Mouse (Mus musculus) intestine, postnatal 0 days (tissue): ENCODE results near the gene Map3k20. TPM values are rescaled to one million over a fixed set of nuclear protein-coding genes. Genes with fewer than 3 reads are reported as not detected.

Experiments
- ATAC-seq: fragments of 200-750 bp; cut with Nextera tagmentation; 2 replicates; pipeline ENCODE4 v1.8.0; 2017; ENCODE audit warnings: mild to moderate bottlenecking, moderate TSS enrichment, moderate library complexity
- H3K27ac ChIP-seq: fragments of 300-500 bp; sonication (generic); 2 replicates; pipeline ENCODE4 v1.5.1; 2014; ENCODE audit warnings: mild to moderate bottlenecking, low read depth, low read length, moderate library complexity
- H3K27me3 ChIP-seq: fragments of 300-500 bp; sonication (generic); replicated peaks from 2 replicates; pipeline ENCODE4 v1.6.1; 2014; ENCODE audit warnings: low read length, mixed read lengths; ENCODE audit not compliant: control insufficient read depth, insufficient read depth
- H3K36me3 ChIP-seq: fragments of 300-500 bp; sonication (generic); 2 replicates; pipeline ENCODE4 v1.6.1; 2014; ENCODE audit warnings: mild to moderate bottlenecking, moderate library complexity; ENCODE audit not compliant: control insufficient read depth, insufficient read depth
- H3K4me1 ChIP-seq: fragments of 300-500 bp; sonication (generic); replicated peaks from 2 replicates; pipeline ENCODE4 v1.6.1; 2014; ENCODE audit warnings: antibody characterized with exemption, low read length, mixed read lengths; ENCODE audit not compliant: control insufficient read depth, insufficient read depth
- H3K4me2 ChIP-seq: fragments of 300-500 bp; sonication (generic); replicated peaks from 2 replicates; pipeline ENCODE4 v1.6.1; 2014; ENCODE audit warnings: low read depth, mild to moderate bottlenecking, moderate library complexity
- H3K4me3 ChIP-seq: fragments of 300-500 bp; sonication (generic); 2 replicates; pipeline ENCODE4 v1.5.1; 2014; ENCODE audit warnings: low read depth, low read length
- H3K9ac ChIP-seq: fragments of 300-500 bp; sonication (generic); 2 replicates; pipeline ENCODE4 v1.6.1; 2014; ENCODE audit warnings: mild to moderate bottlenecking, low read depth, low read length
- H3K9me3 ChIP-seq: fragments of 300-500 bp; sonication (generic); 2 replicates; pipeline ENCODE4 v1.6.1; 2016; ENCODE audit warnings: mixed run types; ENCODE audit not compliant: control insufficient read depth
- CTCF ChIP-seq: sonication (generic); IDR thresholded peaks from 2 replicates; pipeline ENCODE4 v1.5.1; 2016; ENCODE audit warnings: low read depth, mild to moderate bottlenecking, control low read depth, antibody characterized with exemption, moderate library complexity
- WGBS: fragments of 180-500 bp; shearing (Covaris S2); extraction: QIAGEN DNeasy Blood & Tissue Kit; methylation state at CpG from one replicate; pipeline ENCODE4 v1.1.7; 2014; 5-methylcytosine and 5-hydroxymethylcytosine counted together
- polyA plus RNA-seq: library from polyadenylated mRNA; unstranded; fragments of >200 nt; fragmentation: Nextera tagmentation; extraction: Ambion mirVana; gene quantifications from 2 replicates; pipeline ENCODE4 v1.2.1, GENCODE M21; 2015

Map3k20 gene
- polyA plus RNA-seq, 1 experiment from 2014 or later = 9.0 TPM

- H3K9ac ChIP-seq = no peak overlapping the region
- H3K4me3 ChIP-seq = peak overlapping the region; percentile 9; the same call in 1 of the 2 replicates
- H3K27me3 ChIP-seq = no peaks in the 10 kb centered on the region
- no peak for TF ChIP-seq CTCF
- WGBS = 54% methylated on average over 14 of the region's 14 CpGs
- H3K4me1 ChIP-seq = no peaks in the 10 kb centered on the region
- H3K27ac ChIP-seq = no peak overlapping the region
- ATAC-seq = 0 out of 2 replicates have a peak, but pooled peaks have one; percentile 10
- H3K9me3 ChIP-seq = no peaks in the 10 kb centered on the region
- H3K4me2 ChIP-seq = peak overlapping the region; percentile 43; the same call in 1 of the 2 replicates
- H3K36me3 ChIP-seq = no peaks in the 10 kb centered on the region; the same call in 1 of the 2 replicates
Observed at GRCm38 (mm10) chr2:72241714-72242472, 43.5 kb upstream of the Map3k20 start.

- Histone ChIP-seq H3K4me2 (no peak overlapping the region), H3K9ac (no peak overlapping the region), H3K9me3 (no peaks in the 10 kb centered on the region), H3K4me1 (no peaks in the 10 kb centered on the region), H3K27ac (no peak overlapping the region), H3K27me3 (no peaks in the 10 kb centered on the region), H3K4me3 (no peak overlapping the region), H3K36me3 (no peaks in the 10 kb centered on the region; the same call in 1 of the 2 replicates)
- WGBS = 36% methylated on average over 12 of the region's 12 CpGs
- ATAC-seq = peak; percentile 18; the same call in 1 of the 2 replicates
- TF ChIP-seq CTCF = no peak
Observed at GRCm38 (mm10) chr2:72242910-72243675, 42.3 kb upstream of the Map3k20 start.

DNA sequence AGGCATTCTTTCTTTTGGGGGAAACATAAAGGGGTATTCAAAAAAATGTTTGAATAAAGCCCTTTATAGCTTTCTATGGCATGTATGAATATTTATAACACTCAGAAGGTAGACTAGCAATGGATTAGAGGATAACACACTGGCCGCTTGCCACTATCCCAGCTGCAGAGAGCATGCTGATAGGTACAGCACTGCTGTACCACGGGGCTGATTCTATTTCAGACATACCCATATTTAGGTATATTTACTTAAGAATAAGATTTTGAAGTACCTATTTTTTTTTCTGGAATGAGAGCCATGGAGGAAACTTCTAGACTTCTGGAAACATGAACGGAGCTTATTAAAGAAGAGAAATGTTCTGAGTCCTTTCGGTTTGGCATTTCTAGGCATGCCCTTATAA is 39.8 kb upstream of the Map3k20 start:
- Histone ChIP-seq H3K36me3 (no peaks in the 10 kb centered on the region; the same call in 1 of the 2 replicates), H3K9me3 (no peaks in the 10 kb centered on the region), H3K9ac (no peak overlapping the region), H3K4me2 (no peak overlapping the region), H3K27me3 (no peaks in the 10 kb centered on the region), H3K27ac (no peak overlapping the region), H3K4me1 (no peaks in the 10 kb centered on the region), H3K4me3 (no peak overlapping the region)
- WGBS = 76% methylated on average over 4 of the region's 4 CpGs
- no peak for TF ChIP-seq CTCF
- no peak for ATAC-seq

- Histone ChIP-seq H3K36me3 (no peaks in the 10 kb centered on the region; the same call in 1 of the 2 replicates), H3K4me3 (no peak overlapping the region), H3K4me1 (no peaks in the 10 kb centered on the region), H3K4me2 (no peak overlapping the region), H3K27ac (no peak overlapping the region), H3K9ac (no peak overlapping the region), H3K9me3 (no peaks in the 10 kb centered on the region), H3K27me3 (no peaks in the 10 kb centered on the region)
- ATAC-seq = no peak
- no peak for TF ChIP-seq CTCF
- 91% methylated on average over 11 of the region's 11 CpGs for WGBS
Observed at GRCm38 (mm10) chr2:72246376-72246775, 39.1 kb upstream of the Map3k20 start.

DNA sequence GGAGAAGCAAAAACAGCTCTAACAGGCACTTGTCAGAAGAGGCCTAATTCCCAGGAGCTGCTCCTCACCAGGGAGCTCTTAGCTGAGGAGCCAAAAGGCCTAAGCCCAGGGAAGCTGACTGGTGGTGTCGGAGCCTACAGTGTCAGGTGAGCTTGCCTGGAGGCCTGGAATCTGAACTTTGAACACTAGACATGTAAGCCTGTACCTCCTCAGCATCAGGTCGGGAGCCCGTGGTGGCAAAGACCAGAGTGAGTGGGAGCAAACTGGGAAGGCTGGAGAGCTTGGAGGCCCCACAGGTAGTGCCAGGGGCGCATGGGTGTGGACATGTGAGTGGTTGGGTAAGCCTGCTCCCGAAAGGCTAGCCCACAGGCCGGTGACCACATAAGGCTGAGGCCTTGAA is 37.6 kb upstream of the Map3k20 start:
- H3K27ac ChIP-seq = no peak overlapping the region; the same call in 1 of the 2 replicates
- H3K4me2 ChIP-seq = no peak overlapping the region
- no peaks in the 10 kb centered on the region for H3K27me3 ChIP-seq
- H3K36me3 ChIP-seq = no peaks in the 10 kb centered on the region; the same call in 1 of the 2 replicates
- 60% methylated on average over 6 of the region's 6 CpGs for WGBS
- no peak for TF ChIP-seq CTCF
- H3K9ac ChIP-seq = no peak overlapping the region
- ATAC-seq = peak; percentile 87
- no peaks in the 10 kb centered on the region for H3K9me3 ChIP-seq
- H3K4me3 ChIP-seq = no peak overlapping the region
- H3K4me1 ChIP-seq = no peaks in the 10 kb centered on the region
